Mouse (Mus musculus) kidney, postnatal 0 days (tissue): Measurements from ENCODE around the gene Ttyh3. TPM values are rescaled to one million over a fixed set of nuclear protein-coding genes. Genes with fewer than 3 reads are reported as not detected.
"Not testable (repeated sequence)": the region's sequence is repeated elsewhere in the genome, so short reads cannot be mapped to it uniquely, and the experiment has no call there.

Source experiments
- ATAC-seq: fragments of 200-750 bp; cut with Nextera tagmentation; replicated peaks from 2 replicates; pipeline ENCODE4 v1.8.0; 2017; ENCODE audit warnings: low read depth, moderate number of reproducible peaks, moderate TSS enrichment, moderate library complexity; ENCODE audit not compliant: low FRiP score
- DNase-seq: peaks from one replicate; pipeline ENCODE4 v3.0.0-alpha.2; 2016; ENCODE audit warnings: low spot score
- H3K27ac ChIP-seq: fragments of 300-500 bp; sonication (generic); 2 replicates; pipeline ENCODE4 v1.5.1; 2014; ENCODE audit warnings: mild to moderate bottlenecking
- H3K27me3 ChIP-seq: fragments of 300-500 bp; sonication (generic); 2 replicates; pipeline ENCODE4 v1.6.1; 2014; ENCODE audit warnings: low read length, mixed read lengths; ENCODE audit not compliant: insufficient read depth
- H3K36me3 ChIP-seq: fragments of 300-500 bp; sonication (generic); 2 replicates; pipeline ENCODE4 v1.6.1; 2014; ENCODE audit warnings: low read length, mixed read lengths; ENCODE audit not compliant: insufficient read depth
- H3K4me1 ChIP-seq: fragments of 300-500 bp; sonication (generic); replicated peaks from 2 replicates; pipeline ENCODE4 v1.6.1; 2014; ENCODE audit warnings: antibody characterized with exemption, low read length, mixed read lengths; ENCODE audit not compliant: insufficient read depth
- H3K4me2 ChIP-seq: fragments of 300-500 bp; sonication (generic); 2 replicates; pipeline ENCODE4 v1.6.1; 2014; ENCODE audit warnings: mild to moderate bottlenecking, low read length, moderate library complexity, mixed read lengths
- H3K4me3 ChIP-seq: fragments of 300-500 bp; sonication (generic); replicated peaks from 2 replicates; pipeline ENCODE4 v1.5.1; 2014; ENCODE audit warnings: low read depth, low read length
- H3K9ac ChIP-seq: fragments of 300-500 bp; sonication (generic); 2 replicates; pipeline ENCODE4 v1.6.1; 2014; ENCODE audit warnings: low read depth, low read length
- H3K9me3 ChIP-seq: fragments of 300-500 bp; sonication (generic); replicated peaks from 2 replicates; pipeline ENCODE4 v1.6.1; 2016; ENCODE audit warnings: low read length, inconsistent platforms, mixed read lengths
- CTCF ChIP-seq: IDR thresholded peaks from 2 replicates; pipeline ENCODE4 v1.5.1; 2016; ENCODE audit warnings: antibody characterized with exemption, low read depth, mild to moderate bottlenecking, moderate library complexity
- WGBS: fragments of 180-500 bp; shearing (Covaris S2); extraction: QIAGEN DNeasy Blood & Tissue Kit; methylation state at CpG from one replicate; pipeline ENCODE4 v1.1.7; 2014; 5-methylcytosine and 5-hydroxymethylcytosine counted together
- polyA plus RNA-seq: library from polyadenylated mRNA; unstranded; fragments of >200 nt; fragmentation: Nextera tagmentation; extraction: Ambion mirVana; gene quantifications from 2 replicates; pipeline ENCODE4 v1.2.1, GENCODE M21; 2015

Gene Ttyh3
- polyA plus RNA-seq, 1 experiment from 2014 or later: 25.3 TPM

DNA sequence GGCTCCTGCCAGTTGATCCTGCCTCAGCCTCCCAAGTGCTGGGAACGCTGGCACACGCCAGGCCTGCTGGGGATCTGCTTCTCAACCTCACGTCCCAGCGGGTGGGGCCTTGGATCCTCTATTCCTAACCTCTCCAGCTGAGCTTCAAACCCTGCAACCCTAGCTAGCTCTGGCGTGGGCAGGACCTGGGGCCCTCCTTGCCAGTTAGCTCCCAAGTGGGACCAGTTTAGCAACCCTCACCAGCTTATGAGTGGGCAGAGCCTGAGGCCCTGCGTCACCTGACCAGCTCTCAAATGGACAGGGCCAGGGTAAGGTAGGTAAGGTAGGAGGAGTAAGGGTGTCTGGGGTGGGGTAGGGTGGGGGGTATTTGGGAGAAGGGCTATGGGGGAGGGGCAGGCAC is 31.2 kb upstream of the Ttyh3 start:
- ATAC-seq (no peak), DNase-seq (no peak)
- Histone ChIP-seq H3K4me2 (no peak overlapping the region), H3K27me3 (no peaks in the 10 kb centered on the region), H3K9me3 (no peaks in the 10 kb centered on the region), H3K27ac (no peak overlapping the region), H3K4me3 (no peak overlapping the region), H3K9ac (no peak overlapping the region), H3K4me1 (no peaks in the 10 kb centered on the region), H3K36me3 (peaks cover 19% of the 10 kb centered on the region; the same call in 1 of the 2 replicates)
- TF ChIP-seq CTCF: no peak
- 91% methylated on average over 6 of the region's 6 CpGs for WGBS

DNA sequence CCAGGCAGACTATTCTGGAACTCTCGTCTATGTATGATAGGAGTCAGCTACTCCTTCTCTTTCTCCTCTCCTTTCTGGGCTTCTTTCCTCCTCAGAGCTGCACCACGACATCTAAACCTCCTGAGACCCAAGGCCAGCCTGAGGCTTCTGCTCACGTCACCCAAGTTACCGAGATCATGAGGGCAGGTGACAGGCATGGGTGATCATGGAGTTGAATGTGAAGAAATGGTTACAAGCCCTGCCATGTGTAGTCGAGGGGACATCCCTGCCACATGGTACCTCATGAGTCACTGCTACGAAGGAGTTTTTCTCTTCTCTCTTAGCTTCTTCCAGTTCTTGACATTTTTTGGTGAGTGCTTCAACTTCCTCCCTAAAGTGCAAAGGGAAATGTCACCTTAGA is 28.3 kb upstream of the Ttyh3 start:
- no peak for DNase-seq
- 82% methylated on average over 6 of the region's 6 CpGs for WGBS
- H3K4me3 ChIP-seq: no peak overlapping the region
- H3K9ac ChIP-seq: no peak overlapping the region
- no peaks in the 10 kb centered on the region for H3K9me3 ChIP-seq
- ATAC-seq: no peak
- H3K36me3 ChIP-seq: peaks cover 20% of the 10 kb centered on the region
- no peak overlapping the region for H3K4me2 ChIP-seq
- no peak overlapping the region for H3K27ac ChIP-seq
- H3K4me1 ChIP-seq: no peaks in the 10 kb centered on the region
- H3K27me3 ChIP-seq: no peaks in the 10 kb centered on the region
- no peak for TF ChIP-seq CTCF

DNA sequence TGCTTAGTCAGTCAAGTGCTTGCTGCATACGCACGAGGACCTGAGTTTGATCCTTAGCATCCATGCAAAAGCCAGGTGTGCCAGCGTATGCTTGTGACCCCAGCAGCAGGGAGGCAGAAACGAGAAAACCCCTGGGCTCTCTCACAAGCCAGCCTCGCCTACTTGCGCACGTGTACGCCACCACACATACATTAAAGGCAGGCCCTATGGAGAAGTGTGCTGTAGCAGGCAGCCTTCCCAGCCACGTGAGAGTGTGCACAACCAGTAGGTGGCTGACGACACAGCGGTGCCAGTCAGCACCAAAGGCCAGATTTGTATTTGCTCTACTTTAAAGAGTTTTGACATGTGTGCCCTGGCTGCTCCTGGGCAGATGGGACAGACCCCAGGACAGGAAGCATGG is 26.8 kb upstream of the Ttyh3 start:
- Histone ChIP-seq H3K4me3 (no peak overlapping the region), H3K4me1 (no peaks in the 10 kb centered on the region), H3K4me2 (no peak overlapping the region), H3K27me3 (no peaks in the 10 kb centered on the region), H3K27ac (no peak overlapping the region), H3K9me3 (no peaks in the 10 kb centered on the region), H3K9ac (no peak overlapping the region), H3K36me3 (peaks cover 26% of the 10 kb centered on the region; the same call in 1 of the 2 replicates)
- DNase-seq (no peak), ATAC-seq (no peak)
- TF ChIP-seq CTCF: no peak
- WGBS: 90% methylated on average over 11 of the region's 11 CpGs

DNA sequence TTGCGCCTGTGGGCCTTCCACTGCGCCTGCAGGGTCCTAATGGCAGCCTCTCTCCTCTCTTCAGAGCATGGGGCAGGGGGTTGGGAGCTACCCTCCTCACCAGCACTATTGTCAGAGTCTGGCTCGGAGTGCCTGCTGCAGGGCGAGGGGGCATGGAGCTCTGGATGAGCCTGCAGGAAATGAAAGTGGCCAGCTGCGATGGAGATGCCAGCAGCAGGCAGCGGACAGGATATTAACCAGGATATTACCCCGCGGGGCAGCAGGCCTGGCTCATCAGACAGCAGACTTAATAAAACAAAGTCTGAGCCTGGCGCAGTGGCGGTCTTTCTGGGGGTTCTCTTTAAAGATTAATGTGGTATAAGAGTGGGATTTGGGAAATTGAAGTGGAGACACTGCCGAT is 26.2 kb upstream of the Ttyh3 start:
- TF ChIP-seq CTCF: no peak
- DNase-seq (no peak), ATAC-seq (no peak)
- no peaks in the 10 kb centered on the region for H3K27me3 ChIP-seq
- WGBS: 71% methylated on average over 11 of the region's 11 CpGs
- H3K4me3 ChIP-seq: no peak overlapping the region
- no peaks in the 10 kb centered on the region for H3K4me1 ChIP-seq
- no peak overlapping the region for H3K27ac ChIP-seq
- H3K36me3 ChIP-seq: peaks cover 28% of the 10 kb centered on the region; the same call in 1 of the 2 replicates
- no peak overlapping the region for H3K4me2 ChIP-seq
- no peaks in the 10 kb centered on the region for H3K9me3 ChIP-seq
- H3K9ac ChIP-seq: no peak overlapping the region

DNA sequence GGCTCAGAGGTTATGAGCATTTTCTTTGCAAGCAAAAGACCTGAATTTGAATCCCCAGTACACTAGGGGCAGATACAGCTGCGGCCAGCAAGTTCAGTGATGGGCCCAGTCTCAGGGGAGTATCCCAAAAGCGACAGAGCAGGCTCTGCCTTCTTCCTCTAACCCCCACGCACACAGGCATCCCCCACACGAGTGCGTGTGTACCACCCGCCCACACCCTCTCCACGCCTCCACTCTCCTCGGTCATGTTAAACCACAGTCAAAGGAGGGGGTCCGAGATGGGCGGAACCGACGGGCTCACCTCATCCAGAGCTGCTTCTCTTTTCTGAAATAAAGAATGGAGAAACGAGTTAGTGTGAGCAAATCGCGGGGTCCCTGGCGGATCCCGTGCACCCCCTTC is 25.2 kb upstream of the Ttyh3 start:
- Histone ChIP-seq H3K27ac (no peak overlapping the region), H3K4me1 (no peaks in the 10 kb centered on the region), H3K4me2 (no peak overlapping the region), H3K27me3 (no peaks in the 10 kb centered on the region), H3K9me3 (no peaks in the 10 kb centered on the region), H3K9ac (no peak overlapping the region), H3K36me3 (peaks cover 37% of the 10 kb centered on the region; the same call in 1 of the 2 replicates), H3K4me3 (no peak overlapping the region)
- WGBS: 75% methylated on average over 17 of the region's 17 CpGs
- TF ChIP-seq CTCF: no peak
- no peak for DNase-seq
- no peak for ATAC-seq

DNA sequence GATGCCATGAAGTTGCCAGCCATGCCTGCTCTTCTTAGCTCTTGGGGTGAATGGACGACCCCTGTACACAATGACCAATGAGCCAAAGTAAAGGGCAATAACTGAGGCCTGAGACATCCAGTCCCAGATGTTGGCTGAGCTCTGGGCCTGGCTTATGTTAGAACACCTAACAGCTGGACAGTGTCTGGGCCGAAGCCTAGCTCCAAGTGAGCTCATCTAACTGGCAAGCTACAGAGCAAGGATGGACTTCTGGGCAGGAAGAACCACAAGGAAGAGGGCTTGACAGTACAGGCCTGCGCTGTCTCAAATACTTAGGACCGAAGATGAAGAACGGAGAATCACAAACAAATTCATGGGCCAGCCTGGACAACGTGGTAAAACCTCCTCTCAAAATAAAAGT is 23.8 kb upstream of the Ttyh3 start:
- not testable (repeated sequence) for ATAC-seq, H3K9ac ChIP-seq, H3K4me1 ChIP-seq, H3K4me3 ChIP-seq, DNase-seq, H3K27ac ChIP-seq, H3K4me2 ChIP-seq, H3K9me3 ChIP-seq, H3K27me3 ChIP-seq
- peaks cover 42% of the 10 kb centered on the region for H3K36me3 ChIP-seq
- 85% methylated on average over 6 of the region's 6 CpGs for WGBS

DNA sequence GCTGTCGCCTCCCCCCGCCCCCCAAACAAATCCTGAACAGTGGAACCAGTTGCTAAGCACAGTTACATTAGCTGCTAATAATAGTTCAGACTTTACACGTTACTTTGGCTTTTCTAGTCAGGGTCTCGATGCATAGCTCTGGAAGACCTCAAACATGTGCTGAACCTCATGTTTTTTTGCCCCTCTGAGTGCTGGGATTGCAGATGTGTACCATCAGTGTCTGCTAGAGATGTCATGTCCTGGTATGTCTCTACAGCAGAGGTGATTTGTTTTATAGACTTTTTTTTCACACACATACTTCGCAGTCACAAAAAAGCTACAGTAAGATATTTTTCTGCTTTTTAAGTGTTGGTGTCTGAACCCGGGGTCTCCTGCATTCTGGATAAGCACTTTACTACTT is 23.3 kb upstream of the Ttyh3 start:
- Histone ChIP-seq H3K9ac (no peak overlapping the region), H3K9me3 (no peaks in the 10 kb centered on the region), H3K27ac (no peak overlapping the region), H3K4me2 (no peak overlapping the region), H3K36me3 (peaks cover 37% of the 10 kb centered on the region), H3K4me1 (no peaks in the 10 kb centered on the region), H3K4me3 (no peak overlapping the region), H3K27me3 (no peaks in the 10 kb centered on the region)
- DNase-seq: no peak
- ATAC-seq: no peak
- no peak for TF ChIP-seq CTCF
- WGBS: 85% methylated on average over 6 of the region's 6 CpGs
